Mouse (Mus musculus) hematopoietic multipotent progenitor cell, adult 10-12 weeks (in vitro differentiated cells): ENCODE data around the gene Gm4305. TPM values are rescaled to one million over a fixed set of nuclear protein-coding genes. Genes with fewer than 3 reads are reported as not detected.

Experiments
- polyA plus RNA-seq: library from polyadenylated mRNA; stranded (reverse); fragments of >175 nt; gene quantifications from 2 replicates; pipeline ENCODE4 v1.2.3, GENCODE M21; 2012; ENCODE audit warnings: low replicate concordance

Gene Gm4305
- not detected in 2 replicates for polyA plus RNA-seq

DNA sequence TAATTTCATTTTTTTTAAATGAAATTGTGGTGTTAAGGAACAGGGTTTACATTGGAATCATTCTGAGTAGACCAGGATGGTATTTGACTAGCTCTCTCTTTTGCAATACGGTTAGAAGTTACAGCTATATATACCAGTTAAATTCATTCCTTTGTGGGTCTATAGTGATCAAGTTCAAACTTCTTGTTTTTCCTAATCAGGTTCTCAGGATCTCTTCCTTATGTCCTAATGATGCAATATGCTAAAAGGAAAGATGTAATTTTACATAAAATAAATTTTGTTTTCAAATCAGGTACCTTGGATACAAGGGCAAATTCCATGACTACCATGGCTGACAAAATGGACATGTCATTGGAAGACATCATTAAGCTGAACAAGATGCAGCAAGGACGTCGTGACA lies at the start of gene Gm4305:
Gene Gm4305, plus strand, starts transcription at position 301 of the 400 bp plus-strand sequence.

DNA sequence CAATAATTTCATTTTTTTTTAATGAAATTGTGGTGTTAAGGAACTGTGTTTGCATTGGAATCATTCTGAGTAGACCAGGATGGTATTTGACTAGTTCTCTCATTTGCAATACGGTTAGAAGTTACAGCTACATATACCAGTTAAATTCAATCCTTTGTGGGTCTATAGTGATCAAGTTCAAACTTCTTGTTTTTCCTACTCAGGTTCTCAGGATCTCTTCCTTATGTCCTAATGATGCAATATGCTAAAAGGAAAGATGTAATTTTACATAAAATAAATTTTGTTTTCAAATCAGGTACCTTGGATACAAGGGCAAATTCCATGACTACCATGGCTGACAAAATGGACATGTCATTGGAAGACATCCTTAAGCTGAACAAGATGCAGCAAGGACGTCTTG lies 15.5 kb upstream of the Gm4305 start, which contains the start of gene Gm4301:
Gene Gm4301, plus strand, starts transcription at position 301 of the 400 bp plus-strand sequence.

DNA sequence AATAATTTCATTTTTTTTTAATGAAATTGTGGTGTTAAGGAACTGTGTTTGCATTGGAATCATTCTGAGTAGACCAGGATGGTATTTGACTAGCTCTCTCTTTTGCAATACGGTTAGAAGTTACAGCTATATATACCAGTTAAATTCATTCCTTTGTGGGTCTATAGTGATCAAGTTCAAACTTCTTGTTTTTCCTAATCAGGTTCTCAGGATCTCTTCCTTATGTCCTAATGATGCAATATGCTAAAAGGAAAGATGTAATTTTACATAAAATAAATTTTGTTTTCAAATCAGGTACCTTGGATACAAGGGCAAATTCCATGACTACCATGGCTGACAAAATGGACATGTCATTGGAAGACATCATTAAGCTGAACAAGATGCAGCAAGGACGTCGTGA lies 10.4 kb upstream of the Gm4305 start, which contains the start of gene Gm4302:
Gene Gm4302, plus strand, starts transcription at position 301 of the 400 bp plus-strand sequence.

DNA sequence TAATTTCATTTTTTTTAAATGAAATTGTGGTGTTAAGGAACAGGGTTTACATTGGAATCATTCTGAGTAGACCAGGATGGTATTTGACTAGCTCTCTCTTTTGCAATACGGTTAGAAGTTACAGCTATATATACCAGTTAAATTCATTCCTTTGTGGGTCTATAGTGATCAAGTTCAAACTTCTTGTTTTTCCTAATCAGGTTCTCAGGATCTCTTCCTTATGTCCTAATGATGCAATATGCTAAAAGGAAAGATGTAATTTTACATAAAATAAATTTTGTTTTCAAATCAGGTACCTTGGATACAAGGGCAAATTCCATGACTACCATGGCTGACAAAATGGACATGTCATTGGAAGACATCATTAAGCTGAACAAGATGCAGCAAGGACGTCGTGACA lies 5.2 kb upstream of the Gm4305 start, which contains the start of gene Gm4303:
Gene Gm4303, plus strand, starts transcription at position 301 of the 400 bp plus-strand sequence.

DNA sequence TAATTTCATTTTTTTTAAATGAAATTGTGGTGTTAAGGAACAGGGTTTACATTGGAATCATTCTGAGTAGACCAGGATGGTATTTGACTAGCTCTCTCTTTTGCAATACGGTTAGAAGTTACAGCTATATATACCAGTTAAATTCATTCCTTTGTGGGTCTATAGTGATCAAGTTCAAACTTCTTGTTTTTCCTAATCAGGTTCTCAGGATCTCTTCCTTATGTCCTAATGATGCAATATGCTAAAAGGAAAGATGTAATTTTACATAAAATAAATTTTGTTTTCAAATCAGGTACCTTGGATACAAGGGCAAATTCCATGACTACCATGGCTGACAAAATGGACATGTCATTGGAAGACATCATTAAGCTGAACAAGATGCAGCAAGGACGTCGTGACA lies 10.1 kb downstream of the Gm4305 start, which contains the start of gene Gm4307:
Gene Gm4307, plus strand, starts transcription at position 301 of the 400 bp plus-strand sequence.

DNA sequence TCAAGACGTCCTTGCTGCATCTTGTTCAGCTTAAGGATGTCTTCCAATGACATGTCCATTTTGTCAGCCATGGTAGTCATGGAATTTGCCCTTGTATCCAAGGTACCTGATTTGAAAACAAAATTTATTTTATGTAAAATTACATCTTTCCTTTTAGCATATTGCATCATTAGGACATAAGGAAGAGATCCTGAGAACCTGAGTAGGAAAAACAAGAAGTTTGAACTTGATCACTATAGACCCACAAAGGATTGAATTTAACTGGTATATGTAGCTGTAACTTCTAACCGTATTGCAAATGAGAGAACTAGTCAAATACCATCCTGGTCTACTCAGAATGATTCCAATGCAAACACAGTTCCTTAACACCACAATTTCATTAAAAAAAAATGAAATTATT lies 31.6 kb downstream of the Gm4305 start, which contains the start of gene Gm4312:
Gene Gm4312, minus strand, starts transcription at position 101 of the 400 bp plus-strand sequence.

Other genes starting within 250 kb of the Gm4305 start
- not detected in 2 replicates for gene Gm4301, start 15.4 kb upstream of the Gm4305 start, polyA plus RNA-seq
- gene Gm4302, start 10.3 kb upstream of the Gm4305 start, polyA plus RNA-seq = not detected in 2 replicates
- gene Gm4303, start 5.1 kb upstream of the Gm4305 start, polyA plus RNA-seq = not detected in 2 replicates
- not detected in 2 replicates for gene Gm4307, start 10.2 kb downstream of the Gm4305 start, polyA plus RNA-seq
- not detected in 2 replicates for gene Gm4312, start 31.5 kb downstream of the Gm4305 start, polyA plus RNA-seq
- gene Tmtc3, start 136.3 kb downstream of the Gm4305 start, polyA plus RNA-seq = 0.24 and 2.6 TPM in 2 replicates
- 0.16 and 0.31 TPM in 2 replicates for gene Cep290, start 136.5 kb downstream of the Gm4305 start, polyA plus RNA-seq
- 2.0 and 4.2 TPM in 2 replicates for gene 4930430F08Rik, start 239.3 kb downstream of the Gm4305 start, polyA plus RNA-seq
- not detected in 2 replicates for gene 1700017N19Rik, start 239.4 kb downstream of the Gm4305 start, polyA plus RNA-seq